Mouse (Mus musculus) forebrain, embryonic 11.5 days (tissue): ENCODE results near the gene Nfam1. TPM values are rescaled to one million over a fixed set of nuclear protein-coding genes. Genes with fewer than 3 reads are reported as not detected.
"Not testable (repeated sequence)": the region's sequence is repeated elsewhere in the genome, so short reads cannot be mapped to it uniquely, and the experiment has no call there.

Experiments
- ATAC-seq: fragments of 200-750 bp; cut with Nextera tagmentation; replicated peaks from 2 replicates; pipeline ENCODE4 v1.8.0; 2017; ENCODE audit warnings: moderate TSS enrichment; ENCODE audit not compliant: low FRiP score
- DNase-seq: peaks from one replicate; pipeline ENCODE4 v3.0.0-alpha.2; 2017; ENCODE audit warnings: low spot score
- H3K27ac ChIP-seq: fragments of 300-500 bp; sonication (generic); 2 replicates; pipeline ENCODE4 v1.5.1; 2014; ENCODE audit warnings: low read depth, low read length
- H3K27me3 ChIP-seq: fragments of 300-500 bp; sonication (generic); 2 replicates; pipeline ENCODE4 v1.6.1; 2014; ENCODE audit warnings: mild to moderate bottlenecking, low read length, mixed read lengths; ENCODE audit not compliant: control insufficient read depth, insufficient read depth
- H3K36me3 ChIP-seq: fragments of 300-500 bp; sonication (generic); 2 replicates; pipeline ENCODE4 v1.6.1; 2014; ENCODE audit warnings: mild to moderate bottlenecking, low read length, moderate library complexity, mixed read lengths; ENCODE audit not compliant: control insufficient read depth, insufficient read depth
- H3K4me1 ChIP-seq: fragments of 300-500 bp; sonication (generic); replicated peaks from 2 replicates; pipeline ENCODE4 v1.6.1; 2014; ENCODE audit warnings: low read length, mixed read lengths; ENCODE audit not compliant: control insufficient read depth, insufficient read depth
- H3K4me2 ChIP-seq: fragments of 300-500 bp; sonication (generic); 2 replicates; pipeline ENCODE4 v1.6.1; 2014; ENCODE audit warnings: low read depth, mild to moderate bottlenecking, low read length, moderate library complexity, mixed read lengths; ENCODE audit not compliant: severe bottlenecking
- H3K4me3 ChIP-seq: fragments of 300-500 bp; sonication (generic); 2 replicates; pipeline ENCODE4 v1.5.1; 2014; ENCODE audit warnings: low read depth, low read length
- H3K9ac ChIP-seq: fragments of 300-500 bp; sonication (generic); 2 replicates; pipeline ENCODE4 v1.6.1; 2014; ENCODE audit warnings: low read length
- H3K9me3 ChIP-seq: fragments of 300-500 bp; sonication (generic); 2 replicates; pipeline ENCODE4 v1.6.1; 2016; ENCODE audit warnings: low read length, mixed read lengths; ENCODE audit not compliant: control insufficient read depth
- WGBS: fragments of 180-500 bp; shearing (Covaris S2); extraction: QIAGEN DNeasy Blood & Tissue Kit; methylation state at CpG from one replicate; pipeline ENCODE4 v1.1.7; 2014; 5-methylcytosine and 5-hydroxymethylcytosine counted together
- polyA plus RNA-seq: library from polyadenylated mRNA; unstranded; fragments of >200 nt; fragmentation: Nextera tagmentation; extraction: Ambion mirVana; gene quantifications from 2 replicates; pipeline ENCODE4 v1.2.1, GENCODE M21; 2014

Nfam1 gene
- polyA plus RNA-seq, 1 experiment from 2014 or later: 1.7 TPM

DNA sequence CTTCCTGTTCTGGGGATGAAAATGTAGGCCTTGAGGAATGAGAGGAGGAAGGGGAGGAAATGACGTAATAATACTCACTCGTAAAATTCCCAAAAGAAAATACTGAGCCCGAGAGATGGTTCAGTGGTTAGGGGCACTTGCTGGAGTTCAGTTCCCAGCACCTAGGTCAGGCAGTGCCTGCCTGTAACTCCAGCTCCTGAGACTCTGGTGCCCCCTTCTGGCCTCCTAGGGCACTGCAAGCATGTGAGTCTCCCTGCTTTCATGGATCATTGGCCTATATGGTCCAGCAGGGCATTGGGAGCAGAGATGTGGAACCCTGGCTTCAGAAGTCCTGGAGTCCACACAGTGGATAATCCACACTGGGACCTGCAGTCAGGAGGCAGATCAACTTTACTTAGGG, 13.2 kb upstream of the Nfam1 start:
- no peak overlapping the region for H3K4me3 ChIP-seq
- H3K4me1 ChIP-seq: peaks cover 9% of the 10 kb centered on the region
- H3K4me2 ChIP-seq: no peak overlapping the region
- H3K27me3 ChIP-seq: no peaks in the 10 kb centered on the region
- WGBS: 98% methylated on average over 3 of the region's 3 CpGs
- no peak overlapping the region for H3K27ac ChIP-seq
- H3K9me3 ChIP-seq: peaks cover 5% of the 10 kb centered on the region; the same call in 1 of the 2 replicates
- no peak for DNase-seq
- ATAC-seq: no peak
- H3K36me3 ChIP-seq: no peaks in the 10 kb centered on the region
- no peak overlapping the region for H3K9ac ChIP-seq

DNA sequence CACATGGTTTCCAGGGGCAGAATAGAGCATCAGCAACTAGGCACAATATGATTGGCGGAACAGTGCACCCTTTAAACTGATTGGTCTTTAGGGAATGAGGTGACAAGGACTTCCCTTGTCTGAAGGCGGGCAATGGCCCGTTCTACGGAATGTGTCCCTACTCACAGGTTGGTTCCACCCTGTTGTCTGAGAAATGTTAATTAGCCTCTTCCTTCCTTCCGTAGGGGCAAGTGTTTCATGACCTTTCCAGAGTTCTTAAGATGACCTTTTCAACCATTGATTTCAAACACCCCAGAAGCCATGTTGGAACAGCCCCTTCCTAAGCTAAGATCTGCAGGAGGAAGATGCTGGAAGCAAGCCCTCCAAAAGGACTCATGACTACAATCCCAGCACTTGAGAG, 12.5 kb upstream of the Nfam1 start:
- not testable (repeated sequence) for DNase-seq, H3K27me3 ChIP-seq, H3K4me1 ChIP-seq, H3K36me3 ChIP-seq, H3K9me3 ChIP-seq, ATAC-seq, H3K4me2 ChIP-seq, H3K9ac ChIP-seq, H3K4me3 ChIP-seq, H3K27ac ChIP-seq
- WGBS: 93% methylated on average over 5 of the region's 5 CpGs

DNA sequence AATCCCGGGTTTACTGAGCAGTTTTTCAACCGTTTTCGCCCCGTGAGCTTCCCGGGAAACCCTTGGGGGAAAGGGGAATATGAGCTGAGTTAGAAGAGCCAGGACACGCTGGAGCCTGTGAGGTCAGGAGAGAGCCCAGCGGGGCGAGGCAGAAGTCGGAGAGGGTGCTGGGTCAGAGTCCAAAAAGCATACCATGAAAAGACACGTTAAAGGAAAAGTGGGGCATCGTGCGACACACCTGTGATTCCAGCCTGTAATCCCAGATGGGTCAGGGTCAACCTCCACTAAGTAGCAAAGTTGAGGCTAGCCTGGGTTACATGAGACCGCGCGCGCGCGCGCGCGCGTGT, 10.2 kb upstream of the Nfam1 start:
- 70% methylated on average over 22 of the region's 22 CpGs for WGBS
- H3K36me3 ChIP-seq: no peaks in the 10 kb centered on the region
- no peaks in the 10 kb centered on the region for H3K27me3 ChIP-seq
- H3K4me2 ChIP-seq: peak overlapping the region; percentile 45
- no peak for DNase-seq
- ATAC-seq: no peak
- H3K4me1 ChIP-seq: peaks cover 9% of the 10 kb centered on the region
- H3K9me3 ChIP-seq: peaks cover 5% of the 10 kb centered on the region; the same call in 1 of the 2 replicates
- no peak overlapping the region for H3K4me3 ChIP-seq
- peak overlapping the region; percentile 45; the same call in 1 of the 2 replicates for H3K9ac ChIP-seq
- no peak overlapping the region for H3K27ac ChIP-seq

DNA sequence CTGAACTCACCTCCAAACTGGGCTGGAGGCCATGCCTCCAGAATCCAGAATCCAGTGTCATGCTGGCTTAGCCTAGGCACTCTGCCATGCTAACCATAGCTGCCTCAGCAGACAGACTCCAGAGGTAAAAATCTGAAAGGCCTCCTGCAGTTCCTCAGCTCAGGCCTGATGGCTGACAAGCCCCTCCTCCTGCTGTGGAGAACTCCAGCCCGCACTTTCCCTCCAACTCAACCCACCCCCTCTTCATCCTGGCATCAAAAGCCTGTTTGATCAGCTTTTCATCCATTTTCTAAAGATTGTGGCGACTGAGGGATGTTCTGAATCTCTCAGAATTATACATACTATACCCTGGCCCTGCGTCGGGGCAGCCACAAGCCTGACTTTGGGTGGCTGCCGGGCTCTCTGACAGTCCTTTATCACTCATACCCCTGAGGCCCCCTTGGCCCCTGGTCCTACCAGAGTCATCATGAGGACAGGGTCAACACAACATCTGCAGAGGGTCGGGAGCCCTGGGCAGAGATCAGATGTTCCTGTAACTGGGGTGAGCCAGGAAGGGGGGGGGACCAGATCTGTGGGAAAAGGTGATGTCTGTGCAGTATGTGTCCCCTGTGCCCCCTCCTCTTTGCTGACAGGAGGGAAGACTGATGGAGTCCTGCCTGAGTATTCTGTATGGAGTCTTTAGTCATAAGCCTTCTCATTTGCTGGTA, 9.7 kb upstream of the Nfam1 start:
- Histone ChIP-seq H3K36me3 (no peaks in the 10 kb centered on the region), H3K4me3 (no peak overlapping the region), H3K9me3 (peaks cover 5% of the 10 kb centered on the region; the same call in 1 of the 2 replicates), H3K9ac (peak overlapping the region; percentile 45), H3K4me2 (peak overlapping the region; percentile 45), H3K27ac (peak overlapping the region; percentile 41; the same call in 1 of the 2 replicates), H3K27me3 (no peaks in the 10 kb centered on the region), H3K4me1 (peaks cover 12% of the 10 kb centered on the region)
- 5% methylated on average over 6 of the region's 6 CpGs for WGBS
- peak; percentile 75 for DNase-seq
- ATAC-seq: peak; percentile 66

DNA sequence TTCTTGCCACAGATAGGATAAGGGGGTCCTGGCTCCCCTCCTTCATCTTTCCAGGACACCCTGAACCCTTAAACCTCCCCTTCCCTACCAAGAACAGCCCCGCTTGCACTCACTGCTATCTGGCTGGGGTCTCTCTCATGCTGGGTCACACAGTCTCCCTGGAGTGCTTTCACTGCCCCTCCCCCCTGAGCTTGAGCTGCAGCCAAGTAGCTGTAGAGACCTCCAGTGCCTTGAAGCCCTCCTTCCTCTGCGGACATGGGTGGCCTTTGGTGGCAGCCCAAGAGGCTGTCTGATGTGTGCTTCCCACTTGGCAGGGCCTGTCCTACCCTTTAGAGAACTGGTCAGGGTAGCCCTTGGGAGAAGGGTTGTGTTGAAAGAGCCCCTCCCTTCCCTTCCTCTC, 7.0 kb upstream of the Nfam1 start:
- ATAC-seq (no peak), DNase-seq (no peak)
- Histone ChIP-seq H3K4me3 (no peak overlapping the region), H3K36me3 (no peaks in the 10 kb centered on the region), H3K4me1 (peaks cover 12% of the 10 kb centered on the region), H3K4me2 (no peak overlapping the region), H3K27ac (no peak overlapping the region), H3K27me3 (no peaks in the 10 kb centered on the region), H3K9me3 (no peaks in the 10 kb centered on the region), H3K9ac (no peak overlapping the region)
- WGBS: 48% methylated on average over 2 of the region's 2 CpGs

- 54% methylated on average over 3 of the region's 3 CpGs for WGBS
- no peak overlapping the region for H3K4me3 ChIP-seq
- DNase-seq (no peak), ATAC-seq (no peak)
- H3K9ac ChIP-seq: no peak overlapping the region
- H3K27me3 ChIP-seq: 0 out of 2 replicates have a peak, but pooled peaks cover under 1% of the 10 kb centered on the region
- no peaks in the 10 kb centered on the region for H3K9me3 ChIP-seq
- H3K27ac ChIP-seq: no peak overlapping the region
- H3K4me2 ChIP-seq: no peak overlapping the region
- peaks cover 21% of the 10 kb centered on the region for H3K4me1 ChIP-seq
- H3K36me3 ChIP-seq: no peaks in the 10 kb centered on the region
Observed at GRCm38 (mm10) chr15:83038812-83039211, 5.7 kb upstream of the Nfam1 start.

- Histone ChIP-seq H3K4me1 (peaks cover 16% of the 10 kb centered on the region), H3K9me3 (no peaks in the 10 kb centered on the region), H3K4me3 (no peak overlapping the region), H3K9ac (no peak overlapping the region), H3K36me3 (no peaks in the 10 kb centered on the region), H3K27ac (0 out of 2 replicates have a peak overlapping the region, but pooled peaks have one; percentile 43), H3K4me2 (no peak overlapping the region), H3K27me3 (peaks cover 6% of the 10 kb centered on the region; the same call in 1 of the 2 replicates)
- ATAC-seq: peak; percentile 37
- DNase-seq: peak; percentile 94
- 3% methylated on average over 8 of the region's 8 CpGs for WGBS
Observed at GRCm38 (mm10) chr15:83037755-83038483, 4.8 kb upstream of the Nfam1 start.

DNA sequence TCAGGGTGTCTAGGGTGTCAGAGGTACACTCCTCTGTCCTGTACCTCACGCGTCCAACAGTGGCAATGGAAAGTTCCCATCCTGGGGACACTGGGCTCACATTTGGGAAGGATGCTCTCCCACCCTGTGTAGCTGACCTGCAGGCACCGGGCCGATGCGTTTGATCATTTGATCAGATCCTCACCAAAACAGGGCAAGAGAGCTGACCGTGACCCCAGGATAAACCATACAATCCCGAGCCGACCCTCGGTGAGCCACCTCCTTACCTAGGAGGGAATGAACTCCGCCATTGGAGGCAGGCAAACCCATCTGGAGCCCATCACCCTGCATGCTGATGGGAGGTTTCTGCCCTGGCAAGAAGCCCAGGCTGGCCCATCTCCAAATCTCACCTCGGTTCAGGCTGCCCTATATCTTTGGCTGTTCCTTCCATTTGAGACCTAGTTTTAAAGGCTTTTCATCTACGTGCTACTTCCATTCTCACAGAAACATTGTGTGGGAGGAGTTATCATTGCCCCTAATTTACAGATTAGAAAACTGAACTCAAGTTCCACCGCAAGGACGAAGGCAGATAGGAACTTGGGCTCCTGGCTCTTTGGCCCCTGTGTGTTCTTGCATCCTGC, 3.9 kb upstream of the Nfam1 start:
- H3K27me3 ChIP-seq: peaks cover 11% of the 10 kb centered on the region
- H3K4me2 ChIP-seq: no peak overlapping the region
- DNase-seq: no peak
- no peak overlapping the region for H3K4me3 ChIP-seq
- H3K9me3 ChIP-seq: no peaks in the 10 kb centered on the region
- H3K36me3 ChIP-seq: no peaks in the 10 kb centered on the region
- ATAC-seq: no peak
- H3K27ac ChIP-seq: no peak overlapping the region
- 90% methylated on average over 14 of the region's 14 CpGs for WGBS
- H3K4me1 ChIP-seq: peaks cover 12% of the 10 kb centered on the region; the same call in 1 of the 2 replicates
- H3K9ac ChIP-seq: no peak overlapping the region
